Mouse (Mus musculus) v-Abl transformed pro-B cells (cell line): ENCODE data around the gene Acer2.

ENCODE experiments used
- in situ Hi-C, 2 experiments: fragments of 400-800 bp; cut with MboI; formaldehyde crosslinking; loops; one replicate each; pipeline ENCODE4 v1.15.1; 2025; ENCODE audit not compliant: unreplicated experiment in 2 of 2

The Acer2 gene

GRCm38 (mm10) chr4:86886160-86886878 lies 12.1 kb downstream of the Acer2 start:
- in situ Hi-C loops = no loop called here

- in situ Hi-C loops = no loop called here
These were observed 13.7 kb downstream of the Acer2 start for GRCm38 (mm10) chr4:86887879-86888278.

GRCm38 (mm10) chr4:86897411-86897810 lies 23.2 kb downstream of the Acer2 start:
- in situ Hi-C loops = no loop called here

GRCm38 (mm10) chr4:86898791-86899474 lies 24.7 kb downstream of the Acer2 start:
- in situ Hi-C loops = no loop called here

- in situ Hi-C loops = no loop called here
These were observed 28.2 kb downstream of the Acer2 start for GRCm38 (mm10) chr4:86902351-86902750.

GRCm38 (mm10) chr4:86904969-86905368 lies 30.8 kb downstream of the Acer2 start:
- in situ Hi-C loops = no loop called here

- in situ Hi-C loops = no loop called here
These were observed 31.7 kb downstream of the Acer2 start for GRCm38 (mm10) chr4:86905869-86906268.

- in situ Hi-C loops = no loop called here
These were observed 37.6 kb downstream of the Acer2 start for GRCm38 (mm10) chr4:86911576-86912341.

- in situ Hi-C loops = no loop called here
These were observed 38.6 kb downstream of the Acer2 start for GRCm38 (mm10) chr4:86912757-86913156.

- in situ Hi-C loops = no loop called here
These were observed 41.9 kb downstream of the Acer2 start for GRCm38 (mm10) chr4:86916062-86916461.

GRCm38 (mm10) chr4:86923476-86924055 lies 49.4 kb downstream of the Acer2 start:
- in situ Hi-C loops = no loop called here

GRCm38 (mm10) chr4:86924804-86925458 lies 50.7 kb downstream of the Acer2 start:
- in situ Hi-C loops = no loop called here

- in situ Hi-C loops = no loop called here
These were observed 52.8 kb downstream of the Acer2 start for GRCm38 (mm10) chr4:86926997-86927396.

- in situ Hi-C loops = no loop called here
These were observed 56.0 kb downstream of the Acer2 start for GRCm38 (mm10) chr4:86930101-86930635.

GRCm38 (mm10) chr4:86930636-86931456 lies 56.6 kb downstream of the Acer2 start:
- in situ Hi-C loops = no loop called here

- in situ Hi-C loops = no loop called here
These were observed 58.8 kb downstream of the Acer2 start for GRCm38 (mm10) chr4:86933026-86933425.

- in situ Hi-C loops = no loop called here
These were observed 62.0 kb downstream of the Acer2 start for GRCm38 (mm10) chr4:86936217-86936616.

GRCm38 (mm10) chr4:86936706-86937105 lies 62.5 kb downstream of the Acer2 start:
- in situ Hi-C loops = no loop called here

- in situ Hi-C loops = no loop called here
These were observed 68.5 kb downstream of the Acer2 start for GRCm38 (mm10) chr4:86942656-86943055.
